Mouse (Mus musculus): ENCODE data around the gene Mga.

- no peak for TF ChIP-seq MAZ (IDR thresholded peaks at IDR 0.05; ENCODE audit: low read depth, low read length)
- TF ChIP-seq GABPA (IDR thresholded peaks at IDR 0.05; ENCODE audit: low read depth, low read length), result no peak
- 0 out of 2 replicates have a peak, but pooled peaks have one; percentile 32 for TF ChIP-seq MXI1 (IDR thresholded peaks at IDR 0.05; ENCODE audit: low read depth, low read length)
- peak; percentile 21 to 94 (median 71); a peak in 4 of 6 replicates for TF ChIP-seq CTCF (IDR thresholded peaks at IDR 0.05 in 2 of 3, conservative IDR thresholded peaks at IDR 0.05 in 1 of 3; ENCODE audit: control insufficient read depth in 1 of 3, insufficient read depth in 1 of 3, low read depth in 2 of 3, low read length in 3 of 3, poor library complexity in 1 of 3, severe bottlenecking in 1 of 3)
- TF ChIP-seq POLR2A (IDR thresholded peaks at IDR 0.05; ENCODE audit: control insufficient read depth in 1 of 2, insufficient read depth in 1 of 2, low read depth in 1 of 2, low read length in 2 of 2, poor library complexity in 1 of 2), result no peak
- no peak for TF ChIP-seq GATA1 (IDR thresholded peaks at IDR 0.05; ENCODE audit: low read depth, low read length)
- TF ChIP-seq POLR2AphosphoS2 (IDR thresholded peaks at IDR 0.05; ENCODE audit: low read length), result peak; percentile 69
- no peak for TF ChIP-seq TAL1 (IDR thresholded peaks at IDR 0.05; ENCODE audit: low read length)
- TF ChIP-seq RAD21 (IDR thresholded peaks at IDR 0.05; ENCODE audit: low read depth, low read length), result peak; percentile 98
- peak; percentile 24; the same call in 1 of the 2 replicates for TF ChIP-seq ZNF384 (IDR thresholded peaks at IDR 0.05; ENCODE audit: low read depth, low read length)
- TF ChIP-seq EP300 (IDR thresholded peaks at IDR 0.05; ENCODE audit: low read depth in 1 of 2, low read length in 2 of 2), result no peak
- TF ChIP-seq USF1 (IDR thresholded peaks at IDR 0.05; ENCODE audit: low read depth, low read length), result no peak
- no peak for TF ChIP-seq MEF2A (IDR thresholded peaks at IDR 0.05; ENCODE audit: extremely low read depth, insufficient replicate concordance, low read depth, low read length, poor library complexity, severe bottlenecking)
- no peak for TF ChIP-seq MAX (IDR thresholded peaks at IDR 0.05; ENCODE audit: low read length)
Observed at GRCm38 (mm10) chr2:119970571-119970970, 73.5 kb downstream of the Mga start.

All from MEL (cell line).